Mouse (Mus musculus): Measurements from ENCODE around the gene Aco2. TPM values are rescaled to one million over a fixed set of nuclear protein-coding genes. Genes with fewer than 3 reads are reported as not detected.
A peak's percentile ranks its signal among the peaks of the same experiment; 100 is the strongest.

Aco2 gene
- 169 and 171 TPM in 2 replicates for polyA plus RNA-seq (2014; fragmentation: Nextera tagmentation; extraction: Ambion mirVana)

GRCm38 (mm10) chr15:81872262-81873136 is at the start of gene Aco2:
Aco2 (plus strand) TSS chr15:81872309.
- Histone ChIP-seq H3K9ac (ENCODE audit: low read length) (peak within 1 kb of the TSS; percentile 80), H3K27me3 (ENCODE audit: control insufficient read depth, insufficient read depth, low read length) (no peaks in the 10 kb centered on the region), H3K4me2 (ENCODE audit: low read depth, low read length, severe bottlenecking) (peak within 1 kb of the TSS; percentile 94), H3K9me3 (ENCODE audit: control insufficient read depth, low read length) (no peaks in the 10 kb centered on the region), H3K4me3 (ENCODE audit: low read depth, low read length) (peak within 1 kb of the TSS; percentile 93), H3K36me3 (ENCODE audit: control insufficient read depth, insufficient read depth, low read length) (peaks cover 15% of the 10 kb centered on the region), H3K4me1 (replicated peaks; ENCODE audit: control insufficient read depth, insufficient read depth, low read length) (peaks cover 4% of the 10 kb centered on the region; the same call in 1 of the 2 replicates), H3K27ac (ENCODE audit: low read depth, low read length) (peak within 1 kb of the TSS; percentile 94)
- DNase-seq (ENCODE audit: low spot score) (peak; percentile 99), ATAC-seq (replicated peaks; ENCODE audit: low FRiP score) (peak; percentile 84)
- under 1% methylated on average over 53 of the region's 53 CpGs for WGBS

- H3K4me2 ChIP-seq (ENCODE audit: low read depth, low read length, severe bottlenecking), result no peak overlapping the region
- no peak overlapping the region for H3K27ac ChIP-seq (ENCODE audit: low read depth, low read length)
- H3K9me3 ChIP-seq (ENCODE audit: control insufficient read depth, low read length), result no peaks in the 10 kb centered on the region
- no peaks in the 10 kb centered on the region for H3K4me1 ChIP-seq (replicated peaks; ENCODE audit: control insufficient read depth, insufficient read depth, low read length)
- no peak overlapping the region for H3K9ac ChIP-seq (ENCODE audit: low read length)
- 88% methylated on average over 3 of the region's 3 CpGs for whole genome bisulfite sequencing
- H3K4me3 ChIP-seq (ENCODE audit: low read depth, low read length), result no peak overlapping the region
- no peaks in the 10 kb centered on the region for H3K27me3 ChIP-seq (ENCODE audit: control insufficient read depth, insufficient read depth, low read length)
- DNase-seq (ENCODE audit: low spot score) (no peak), ATAC-seq (replicated peaks; ENCODE audit: low FRiP score) (no peak)
- H3K36me3 ChIP-seq (ENCODE audit: control insufficient read depth, insufficient read depth, low read length), result peaks cover 4% of the 10 kb centered on the region; the same call in 1 of the 2 replicates
Observed at GRCm38 (mm10) chr15:81822631-81823030, 49.5 kb upstream of the Aco2 start.

- H3K4me2 ChIP-seq (ENCODE audit: low read depth, low read length, severe bottlenecking), result no peak overlapping the region
- H3K36me3 ChIP-seq (ENCODE audit: control insufficient read depth, insufficient read depth, low read length), result peaks cover 4% of the 10 kb centered on the region; the same call in 1 of the 2 replicates
- H3K27me3 ChIP-seq (ENCODE audit: control insufficient read depth, insufficient read depth, low read length), result no peaks in the 10 kb centered on the region
- no peak for DNase-seq (ENCODE audit: low spot score)
- ATAC-seq (replicated peaks; ENCODE audit: low FRiP score), result no peak
- H3K9me3 ChIP-seq (ENCODE audit: control insufficient read depth, low read length), result no peaks in the 10 kb centered on the region
- H3K4me3 ChIP-seq (ENCODE audit: low read depth, low read length), result no peak overlapping the region
- WGBS, result 84% methylated on average over 3 of the region's 3 CpGs
- no peak overlapping the region for H3K27ac ChIP-seq (ENCODE audit: low read depth, low read length)
- H3K9ac ChIP-seq (ENCODE audit: low read length), result no peak overlapping the region
- no peaks in the 10 kb centered on the region for H3K4me1 ChIP-seq (replicated peaks; ENCODE audit: control insufficient read depth, insufficient read depth, low read length)
Observed at GRCm38 (mm10) chr15:81824832-81825231, 47.3 kb upstream of the Aco2 start.

- DNase-seq (ENCODE audit: low spot score), result no peak
- H3K27me3 ChIP-seq (ENCODE audit: control insufficient read depth, insufficient read depth, low read length), result no peaks in the 10 kb centered on the region
- no peak overlapping the region for H3K4me2 ChIP-seq (ENCODE audit: low read depth, low read length, severe bottlenecking)
- H3K36me3 ChIP-seq (ENCODE audit: control insufficient read depth, insufficient read depth, low read length), result no peaks in the 10 kb centered on the region; the same call in 1 of the 2 replicates
- H3K4me1 ChIP-seq (replicated peaks; ENCODE audit: control insufficient read depth, insufficient read depth, low read length), result no peaks in the 10 kb centered on the region
- H3K27ac ChIP-seq (ENCODE audit: low read depth, low read length), result no peak overlapping the region
- no peak overlapping the region for H3K9ac ChIP-seq (ENCODE audit: low read length)
- H3K9me3 ChIP-seq (ENCODE audit: control insufficient read depth, low read length), result no peaks in the 10 kb centered on the region
- H3K4me3 ChIP-seq (ENCODE audit: low read depth, low read length), result no peak overlapping the region
- no peak for ATAC-seq (replicated peaks; ENCODE audit: low FRiP score)
- WGBS, result 93% methylated on average over 7 of the region's 7 CpGs
Observed at GRCm38 (mm10) chr15:81828426-81829207, 43.5 kb upstream of the Aco2 start.

- H3K4me3 ChIP-seq (ENCODE audit: low read depth, low read length), result no peak overlapping the region
- 66% methylated on average over 2 of the region's 2 CpGs for WGBS
- H3K4me2 ChIP-seq (ENCODE audit: low read depth, low read length, severe bottlenecking), result no peak overlapping the region
- no peaks in the 10 kb centered on the region for H3K4me1 ChIP-seq (replicated peaks; ENCODE audit: control insufficient read depth, insufficient read depth, low read length)
- no peaks in the 10 kb centered on the region for H3K9me3 ChIP-seq (ENCODE audit: control insufficient read depth, low read length)
- no peak overlapping the region for H3K27ac ChIP-seq (ENCODE audit: low read depth, low read length)
- H3K36me3 ChIP-seq (ENCODE audit: control insufficient read depth, insufficient read depth, low read length), result no peaks in the 10 kb centered on the region; the same call in 1 of the 2 replicates
- no peak overlapping the region for H3K9ac ChIP-seq (ENCODE audit: low read length)
- no peaks in the 10 kb centered on the region for H3K27me3 ChIP-seq (ENCODE audit: control insufficient read depth, insufficient read depth, low read length)
- DNase-seq (ENCODE audit: low spot score), result no peak
- ATAC-seq (replicated peaks; ENCODE audit: low FRiP score), result no peak
Observed at GRCm38 (mm10) chr15:81829208-81829580, 42.9 kb upstream of the Aco2 start.

- Histone ChIP-seq H3K9ac (ENCODE audit: low read length) (no peak overlapping the region), H3K4me2 (ENCODE audit: low read depth, low read length, severe bottlenecking) (no peak overlapping the region), H3K4me3 (ENCODE audit: low read depth, low read length) (no peak overlapping the region), H3K27me3 (ENCODE audit: control insufficient read depth, insufficient read depth, low read length) (no peaks in the 10 kb centered on the region; the same call in 1 of the 2 replicates), H3K36me3 (ENCODE audit: control insufficient read depth, insufficient read depth, low read length) (no peaks in the 10 kb centered on the region; the same call in 1 of the 2 replicates), H3K9me3 (ENCODE audit: control insufficient read depth, low read length) (no peaks in the 10 kb centered on the region), H3K4me1 (replicated peaks; ENCODE audit: control insufficient read depth, insufficient read depth, low read length) (no peaks in the 10 kb centered on the region), H3K27ac (ENCODE audit: low read depth, low read length) (no peak overlapping the region)
- no peak for DNase-seq (ENCODE audit: low spot score)
- ATAC-seq (replicated peaks; ENCODE audit: low FRiP score), result no peak
- WGBS, result 83% methylated on average over 4 of the region's 4 CpGs
Observed at GRCm38 (mm10) chr15:81830530-81830929, 41.6 kb upstream of the Aco2 start.

- H3K4me1 ChIP-seq (replicated peaks; ENCODE audit: control insufficient read depth, insufficient read depth, low read length), result 0 out of 2 replicates have a peak, but pooled peaks cover 2% of the 10 kb centered on the region
- WGBS, result 16% methylated on average over 24 of the region's 24 CpGs
- no peaks in the 10 kb centered on the region; the same call in 1 of the 2 replicates for H3K27me3 ChIP-seq (ENCODE audit: control insufficient read depth, insufficient read depth, low read length)
- H3K36me3 ChIP-seq (ENCODE audit: control insufficient read depth, insufficient read depth, low read length), result no peaks in the 10 kb centered on the region; the same call in 1 of the 2 replicates
- DNase-seq (ENCODE audit: low spot score), result peak; percentile 95
- no peaks in the 10 kb centered on the region for H3K9me3 ChIP-seq (ENCODE audit: control insufficient read depth, low read length)
- no peak overlapping the region for H3K4me2 ChIP-seq (ENCODE audit: low read depth, low read length, severe bottlenecking)
- ATAC-seq (replicated peaks; ENCODE audit: low FRiP score), result peak; percentile 90
- peak overlapping the region; percentile 27; the same call in 1 of the 2 replicates for H3K9ac ChIP-seq (ENCODE audit: low read length)
- no peak overlapping the region for H3K4me3 ChIP-seq (ENCODE audit: low read depth, low read length)
- no peak overlapping the region for H3K27ac ChIP-seq (ENCODE audit: low read depth, low read length)
Observed at GRCm38 (mm10) chr15:81831136-81831825, 40.8 kb upstream of the Aco2 start.

- Histone ChIP-seq H3K4me3 (ENCODE audit: low read depth, low read length) (no peak overlapping the region), H3K9me3 (ENCODE audit: control insufficient read depth, low read length) (no peaks in the 10 kb centered on the region), H3K4me2 (ENCODE audit: low read depth, low read length, severe bottlenecking) (no peak overlapping the region), H3K9ac (ENCODE audit: low read length) (no peak overlapping the region), H3K27me3 (ENCODE audit: control insufficient read depth, insufficient read depth, low read length) (no peaks in the 10 kb centered on the region; the same call in 1 of the 2 replicates), H3K27ac (ENCODE audit: low read depth, low read length) (no peak overlapping the region), H3K36me3 (ENCODE audit: control insufficient read depth, insufficient read depth, low read length) (no peaks in the 10 kb centered on the region; the same call in 1 of the 2 replicates), H3K4me1 (replicated peaks; ENCODE audit: control insufficient read depth, insufficient read depth, low read length) (0 out of 2 replicates have a peak, but pooled peaks cover 2% of the 10 kb centered on the region)
- no peak for ATAC-seq (replicated peaks; ENCODE audit: low FRiP score)
- DNase-seq (ENCODE audit: low spot score), result no peak
- 93% methylated on average over 3 of the region's 3 CpGs for WGBS
Observed at GRCm38 (mm10) chr15:81832219-81832618, 39.9 kb upstream of the Aco2 start.
